Mouse (Mus musculus) G1E (cell line): ENCODE measurements around the gene Krt88. TPM values are rescaled to one million over a fixed set of nuclear protein-coding genes. Genes with fewer than 3 reads are reported as not detected.

ENCODE experiments used
- ATAC-seq: 2 replicates; pipeline ENCODE4 v1.8.0; 2016; ENCODE audit warnings: mild to moderate bottlenecking; ENCODE audit not compliant: insufficient number of reproducible peaks, poor library complexity, low FRiP score, severe bottlenecking; ENCODE audit errors: extremely low read depth
- DNase-seq: peaks from one replicate; pipeline ENCODE4 v3.0.0; 2012; ENCODE audit warnings: low spot score
- H3K27me3 ChIP-seq: 2 replicates; pipeline ENCODE4 v1.6.1; 2012; ENCODE audit warnings: mild to moderate bottlenecking, low read length, inconsistent platforms; ENCODE audit not compliant: insufficient read depth
- H3K36me3 ChIP-seq: replicated peaks from 2 replicates; pipeline ENCODE3; 2012; ENCODE audit warnings: mild to moderate bottlenecking, inconsistent platforms
- H3K4me1 ChIP-seq: 2 replicates; pipeline ENCODE4 v1.6.1; 2012; ENCODE audit warnings: low read depth, low read length, inconsistent platforms, mixed read lengths; ENCODE audit not compliant: insufficient read depth
- H3K4me3 ChIP-seq: 2 replicates; pipeline ENCODE4 v1.5.1; 2012; ENCODE audit warnings: low read depth, mild to moderate bottlenecking, inconsistent platforms, low read length, moderate library complexity, mixed read lengths
- H3K9me3 ChIP-seq: replicated peaks from 2 replicates; pipeline ENCODE4 v1.6.1; 2012; ENCODE audit warnings: inconsistent platforms
- CTCF ChIP-seq: IDR thresholded peaks from 2 replicates; pipeline ENCODE4 v1.5.1; 2012; ENCODE audit warnings: low read depth, low read length, inconsistent platforms, mixed read lengths
- GATA1 ChIP-seq: IDR thresholded peaks from 2 replicates; pipeline ENCODE4 v1.6.1; 2012; ENCODE audit warnings: borderline replicate concordance, low read length, inconsistent platforms, mixed read lengths
- GATA2 ChIP-seq: IDR thresholded peaks from 2 replicates; pipeline ENCODE4 v1.6.1; 2012; ENCODE audit warnings: low read depth, low read length, inconsistent platforms, borderline replicate concordance
- POLR2AphosphoS5 ChIP-seq: IDR thresholded peaks from 2 replicates; pipeline ENCODE4 v1.6.1; 2012; ENCODE audit warnings: low read depth, low read length, inconsistent platforms; ENCODE audit not compliant: insufficient replicate concordance
- TAL1 ChIP-seq: conservative IDR thresholded peaks from 2 replicates; pipeline ENCODE4 v1.6.1; 2012; ENCODE audit warnings: low read depth, low read length, inconsistent platforms, mixed read lengths
- polyA plus RNA-seq: library from polyadenylated mRNA; stranded (reverse); fragments of >175 nt; gene quantifications from 2 replicates; pipeline ENCODE4 v1.2.3, GENCODE M21; 2012
- total RNA-seq, 2 experiments: library from RNA; stranded (forward) in 1 of 2; stranded (reverse) in 1 of 2; fragments of 200-1000 nt in 1 of 2; fragments of >200 nt in 1 of 2; fragmentation: Nextera tagmentation in 1 of 2; gene quantifications; 2 replicates each; pipeline ENCODE4 v1.2.3; 2014 to 2017

The Krt88 gene
- total and polyA plus RNA-seq, 3 experiments, result not detected

- no peak overlapping the region for H3K4me3 ChIP-seq
- DNase-seq (no peak), ATAC-seq (no peak)
- no peak for TF ChIP-seq GATA2
- no peak for TF ChIP-seq CTCF
- no peak for TF ChIP-seq TAL1
- TF ChIP-seq POLR2AphosphoS5, result no peak
- no peak for TF ChIP-seq GATA1
- no peaks in the 10 kb centered on the region for H3K36me3 ChIP-seq
- no peaks in the 10 kb centered on the region for H3K27me3 ChIP-seq
- peaks cover 51% of the 10 kb centered on the region for H3K9me3 ChIP-seq
- no peaks in the 10 kb centered on the region for H3K4me1 ChIP-seq
Measured at GRCm38 (mm10) chr15:101497181-101497580, 49.6 kb downstream of the Krt88 start.

Other genes with a start within 250 kb of the Krt88 start
- gene Grasp, start 223.6 kb upstream of the Krt88 start, total RNA-seq (2014; fragmentation: Nextera tagmentation), result not detected in 2 replicates
- 0.16 TPM in 1 of 2 replicates, not detected in the other for gene Grasp, start 223.6 kb upstream of the Krt88 start, total RNA-seq (2017)
- 0.04 and 0.09 TPM in 2 replicates for gene Grasp, start 223.6 kb upstream of the Krt88 start, polyA plus RNA-seq
- not detected in 2 replicates for gene Nr4a1, start 193.5 kb upstream of the Krt88 start, total RNA-seq (2014; fragmentation: Nextera tagmentation)
- gene Nr4a1, start 193.5 kb upstream of the Krt88 start, total RNA-seq (2017), result not detected in 2 replicates
- gene Nr4a1, start 193.5 kb upstream of the Krt88 start, polyA plus RNA-seq, result 0.04 TPM in 1 of 2 replicates, not detected in the other
- 5.9 and 11.0 TPM in 2 replicates for gene Atg101, start 163.5 kb upstream of the Krt88 start, total RNA-seq (2014; fragmentation: Nextera tagmentation)
- 34.6 and 35.3 TPM in 2 replicates for gene Atg101, start 163.5 kb upstream of the Krt88 start, total RNA-seq (2017)
- 42.5 and 55.1 TPM in 2 replicates for gene Atg101, start 163.5 kb upstream of the Krt88 start, polyA plus RNA-seq
- gene 6030408B16Rik, start 154.5 kb upstream of the Krt88 start, total RNA-seq (2014; fragmentation: Nextera tagmentation), result not detected in 2 replicates
- gene 6030408B16Rik, start 154.5 kb upstream of the Krt88 start, total RNA-seq (2017), result 0.12 TPM in 1 of 2 replicates, not detected in the other
- gene 6030408B16Rik, start 154.5 kb upstream of the Krt88 start, polyA plus RNA-seq, result 0.09 TPM in 1 of 2 replicates, not detected in the other
- not detected in 2 replicates for gene Krt80, start 77.6 kb upstream of the Krt88 start, total RNA-seq (2014; fragmentation: Nextera tagmentation)
- gene Krt80, start 77.6 kb upstream of the Krt88 start, total RNA-seq (2017), result 0.11 and 0.12 TPM in 2 replicates
- not detected in 2 replicates for gene Krt80, start 77.6 kb upstream of the Krt88 start, polyA plus RNA-seq
- gene Krt7, start 36.7 kb upstream of the Krt88 start, total RNA-seq (2014; fragmentation: Nextera tagmentation), result not detected in 2 replicates
- under 0.01 and 0.49 TPM in 2 replicates for gene Krt7, start 36.7 kb upstream of the Krt88 start, total RNA-seq (2017)
- gene Krt7, start 36.7 kb upstream of the Krt88 start, polyA plus RNA-seq, result 0.11 and 0.13 TPM in 2 replicates
- not detected in 2 replicates for gene Krt87, start 8.9 kb upstream of the Krt88 start, total RNA-seq (2014; fragmentation: Nextera tagmentation)
- gene Krt87, start 8.9 kb upstream of the Krt88 start, total RNA-seq (2017), result not detected in 2 replicates
- gene Krt87, start 8.9 kb upstream of the Krt88 start, polyA plus RNA-seq, result not detected in 2 replicates
- not detected in 2 replicates for gene Krt81, start 16.0 kb downstream of the Krt88 start, total RNA-seq (2014; fragmentation: Nextera tagmentation)
- gene Krt81, start 16.0 kb downstream of the Krt88 start, total RNA-seq (2017), result not detected in 2 replicates
- not detected in 2 replicates for gene Krt81, start 16.0 kb downstream of the Krt88 start, polyA plus RNA-seq
- gene Krt86, start 25.7 kb downstream of the Krt88 start, total RNA-seq (2014; fragmentation: Nextera tagmentation), result not detected in 2 replicates
- 0.11 TPM in 1 of 2 replicates, not detected in the other for gene Krt86, start 25.7 kb downstream of the Krt88 start, total RNA-seq (2017)
- not detected in 2 replicates for gene Krt86, start 25.7 kb downstream of the Krt88 start, polyA plus RNA-seq
- not detected in 2 replicates for gene Krt83, start 43.8 kb downstream of the Krt88 start, total RNA-seq (2014; fragmentation: Nextera tagmentation)
- gene Krt83, start 43.8 kb downstream of the Krt88 start, total RNA-seq (2017), result not detected in 2 replicates
- gene Krt83, start 43.8 kb downstream of the Krt88 start, polyA plus RNA-seq, result not detected in 2 replicates
- gene Gm49425, start 69.5 kb downstream of the Krt88 start, total RNA-seq (2014; fragmentation: Nextera tagmentation), result not detected in 2 replicates
- gene Gm49425, start 69.5 kb downstream of the Krt88 start, total RNA-seq (2017), result not detected in 2 replicates
- not detected in 2 replicates for gene Gm49425, start 69.5 kb downstream of the Krt88 start, polyA plus RNA-seq
- gene Krt84, start 85.1 kb downstream of the Krt88 start, total RNA-seq (2014; fragmentation: Nextera tagmentation), result not detected in 2 replicates
- gene Krt84, start 85.1 kb downstream of the Krt88 start, total RNA-seq (2017), result 0.05 TPM in 1 of 2 replicates, not detected in the other
- gene Krt84, start 85.1 kb downstream of the Krt88 start, polyA plus RNA-seq, result not detected in 2 replicates
- gene Krt82, start 102.9 kb downstream of the Krt88 start, total RNA-seq (2014; fragmentation: Nextera tagmentation), result not detected in 2 replicates
- gene Krt82, start 102.9 kb downstream of the Krt88 start, total RNA-seq (2017), result not detected in 2 replicates
- not detected in 2 replicates for gene Krt82, start 102.9 kb downstream of the Krt88 start, polyA plus RNA-seq
- not detected in 2 replicates for gene Krt90, start 115.2 kb downstream of the Krt88 start, total RNA-seq (2014; fragmentation: Nextera tagmentation)
- gene Krt90, start 115.2 kb downstream of the Krt88 start, total RNA-seq (2017), result not detected in 2 replicates
- gene Krt90, start 115.2 kb downstream of the Krt88 start, polyA plus RNA-seq, result not detected in 2 replicates
- gene Krt75, start 126.2 kb downstream of the Krt88 start, total RNA-seq (2014; fragmentation: Nextera tagmentation), result not detected in 2 replicates
- gene Krt75, start 126.2 kb downstream of the Krt88 start, total RNA-seq (2017), result 0.05 TPM in 1 of 2 replicates, not detected in the other
- not detected in 2 replicates for gene Krt75, start 126.2 kb downstream of the Krt88 start, polyA plus RNA-seq
- gene Gm5414, start 180.4 kb downstream of the Krt88 start, total RNA-seq (2014; fragmentation: Nextera tagmentation), result not detected in 2 replicates
- gene Gm5414, start 180.4 kb downstream of the Krt88 start, total RNA-seq (2017), result not detected in 2 replicates
- not detected in 2 replicates for gene Gm5414, start 180.4 kb downstream of the Krt88 start, polyA plus RNA-seq
- gene Gm5478, start 199.6 kb downstream of the Krt88 start, total RNA-seq (2014; fragmentation: Nextera tagmentation), result not detected in 2 replicates
- gene Gm5478, start 199.6 kb downstream of the Krt88 start, total RNA-seq (2017), result 0.33 TPM in 1 of 2 replicates, not detected in the other
- gene Gm5478, start 199.6 kb downstream of the Krt88 start, polyA plus RNA-seq, result not detected in 2 replicates
- gene Krt6b, start 232.5 kb downstream of the Krt88 start, total RNA-seq (2014; fragmentation: Nextera tagmentation), result not detected in 2 replicates
- gene Krt6b, start 232.5 kb downstream of the Krt88 start, total RNA-seq (2017), result not detected in 2 replicates
- not detected in 2 replicates for gene Krt6b, start 232.5 kb downstream of the Krt88 start, polyA plus RNA-seq
- not detected in 2 replicates for gene Krt6a, start 246.6 kb downstream of the Krt88 start, total RNA-seq (2014; fragmentation: Nextera tagmentation)
- not detected in 2 replicates for gene Krt6a, start 246.6 kb downstream of the Krt88 start, total RNA-seq (2017)
- gene Krt6a, start 246.6 kb downstream of the Krt88 start, polyA plus RNA-seq, result not detected in 2 replicates